Mouse (Mus musculus): ENCODE data around the gene Adcy5.

Adcy5 gene

DNA sequence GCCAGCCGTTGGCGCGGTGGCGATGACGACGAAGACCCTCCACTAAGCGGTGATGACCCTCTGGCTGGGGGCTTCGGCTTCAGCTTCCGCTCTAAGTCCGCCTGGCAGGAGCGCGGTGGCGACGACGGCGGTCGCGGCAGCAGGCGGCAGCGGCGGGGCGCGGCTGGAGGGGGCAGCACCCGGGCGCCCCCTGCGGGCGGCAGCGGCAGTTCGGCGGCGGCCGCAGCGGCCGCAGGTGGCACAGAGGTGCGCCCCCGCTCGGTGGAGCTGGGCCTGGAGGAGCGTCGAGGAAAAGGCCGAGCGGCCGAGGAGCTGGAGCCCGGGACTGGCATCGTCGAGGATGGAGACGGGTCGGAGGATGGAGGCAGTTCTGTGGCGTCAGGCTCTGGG, 1.6 kb downstream of the Adcy5 start:
- DNase-seq (ENCODE audit: low spot score in 2 of 2), result peak; percentile 15 to 36

DNA sequence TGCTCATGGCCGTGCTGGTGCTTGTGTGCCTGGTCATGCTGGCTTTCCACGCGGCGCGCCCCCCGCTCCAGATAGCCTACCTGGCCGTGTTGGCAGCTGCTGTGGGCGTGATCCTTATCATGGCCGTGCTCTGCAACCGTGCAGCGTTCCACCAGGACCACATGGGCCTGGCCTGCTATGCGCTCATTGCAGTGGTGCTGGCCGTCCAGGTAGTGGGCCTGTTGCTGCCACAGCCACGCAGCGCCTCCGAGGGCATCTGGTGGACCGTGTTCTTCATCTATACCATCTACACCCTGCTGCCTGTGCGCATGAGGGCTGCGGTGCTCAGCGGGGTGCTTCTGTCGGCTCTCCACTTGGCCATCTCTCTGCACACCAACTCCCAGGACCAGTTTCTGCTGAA, 2.2 kb downstream of the Adcy5 start:
- DNase-seq (ENCODE audit: low spot score in 2 of 2), result no peak

DNA sequence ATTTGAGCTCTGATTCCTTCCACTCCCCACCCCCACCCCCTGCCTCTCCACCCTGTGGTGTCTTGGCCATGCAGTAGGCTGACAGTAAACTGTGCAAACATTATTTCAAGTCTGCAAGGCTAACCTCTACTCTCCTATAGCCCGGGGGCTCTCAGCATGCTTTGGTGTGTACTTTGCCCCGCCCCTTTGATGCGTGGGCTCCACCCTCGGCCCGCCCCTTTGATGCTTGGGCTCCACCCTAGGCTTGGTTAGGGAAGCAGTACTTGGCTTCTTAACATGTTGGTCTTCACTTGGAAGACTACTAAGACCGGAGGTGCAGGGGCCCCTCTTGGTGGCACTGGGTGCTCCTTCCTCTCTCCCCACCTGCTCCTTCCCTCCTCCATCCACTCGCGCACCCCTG, 4.9 kb downstream of the Adcy5 start:
- DNase-seq (ENCODE audit: low spot score in 2 of 2), result no peak

DNA sequence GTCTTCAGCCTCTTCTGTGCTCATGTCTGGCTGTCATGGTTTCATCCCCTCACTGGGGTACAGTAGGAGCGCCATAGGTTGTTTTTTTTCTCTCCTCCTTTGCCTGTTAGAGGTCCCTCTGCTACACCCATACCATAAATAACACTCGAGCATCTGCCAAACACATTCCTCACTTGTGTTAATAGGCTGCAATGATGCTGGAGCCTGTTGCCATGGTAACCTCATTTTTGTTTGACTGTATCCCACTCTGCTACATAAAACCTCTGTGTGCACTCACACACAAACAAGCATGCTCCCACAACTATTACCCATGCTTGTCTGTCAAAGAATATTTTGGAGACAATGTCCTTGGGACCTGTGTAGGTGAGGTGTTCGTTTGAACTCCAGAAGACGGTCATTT, 5.3 kb downstream of the Adcy5 start:
- DNase-seq (ENCODE audit: low spot score in 2 of 2), result no peak

DNA sequence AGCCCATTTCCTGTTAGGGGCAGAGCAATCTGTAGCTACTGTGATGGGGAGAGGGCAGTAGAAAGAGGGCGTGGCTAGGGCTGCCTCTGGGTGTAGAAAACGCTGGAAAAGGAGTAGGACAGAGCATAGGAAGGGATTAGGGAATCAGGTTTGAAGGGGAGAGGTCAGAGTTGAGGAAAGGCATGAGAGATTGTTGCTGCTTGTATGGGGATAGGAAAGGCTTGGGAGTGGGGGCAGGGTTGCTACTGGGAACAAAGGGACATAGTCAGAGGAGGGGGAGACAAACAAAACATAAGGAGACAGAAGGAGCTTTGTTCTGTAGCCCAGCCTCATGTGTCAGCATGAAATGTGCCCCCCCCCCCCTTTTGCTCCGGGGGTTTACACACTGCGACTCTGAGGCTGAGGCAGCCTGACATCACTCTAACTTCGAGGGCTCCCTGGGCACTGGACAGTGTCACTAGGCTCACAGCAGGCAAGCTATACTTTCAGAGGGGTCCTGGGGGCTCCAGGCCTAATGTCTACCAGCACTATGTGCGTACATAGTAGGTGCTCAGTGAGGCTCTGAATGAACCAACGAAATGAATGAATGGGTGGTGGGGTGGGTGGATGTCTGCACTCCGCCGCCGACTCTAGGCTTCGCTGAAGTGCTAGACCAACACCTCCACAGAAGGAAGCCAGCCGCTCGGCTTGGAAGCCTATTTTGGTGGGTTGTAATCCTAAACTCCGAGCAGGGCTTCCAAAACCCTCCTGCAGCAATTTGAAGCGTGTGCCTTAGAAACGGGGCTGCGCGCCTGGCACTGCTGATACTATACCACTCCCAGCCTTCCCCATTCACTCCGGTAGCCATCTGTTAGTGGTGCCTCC, 9.9 kb downstream of the Adcy5 start:
- no peak for DNase-seq (ENCODE audit: low spot score in 2 of 2)

DNA sequence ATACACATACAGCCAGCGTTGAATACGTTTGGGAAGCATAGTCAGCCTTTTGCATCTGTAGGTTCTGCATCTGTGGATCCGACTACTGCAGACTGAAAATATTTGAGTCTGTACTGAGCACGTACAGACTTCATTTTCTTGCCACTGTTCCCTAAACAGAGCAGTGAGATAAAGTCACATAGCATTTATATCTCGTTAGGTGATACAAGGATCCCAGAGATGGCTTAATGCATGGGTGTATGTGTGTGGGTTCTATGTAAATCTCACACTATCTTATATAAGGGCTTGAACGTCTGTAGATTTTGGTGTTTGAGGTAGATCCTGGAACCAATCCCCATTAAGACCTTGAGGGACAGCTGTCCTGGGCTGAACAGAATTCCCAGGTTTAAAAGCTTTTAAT, 10.7 kb downstream of the Adcy5 start:
- DNase-seq (ENCODE audit: low spot score in 2 of 2), result no peak

DNA sequence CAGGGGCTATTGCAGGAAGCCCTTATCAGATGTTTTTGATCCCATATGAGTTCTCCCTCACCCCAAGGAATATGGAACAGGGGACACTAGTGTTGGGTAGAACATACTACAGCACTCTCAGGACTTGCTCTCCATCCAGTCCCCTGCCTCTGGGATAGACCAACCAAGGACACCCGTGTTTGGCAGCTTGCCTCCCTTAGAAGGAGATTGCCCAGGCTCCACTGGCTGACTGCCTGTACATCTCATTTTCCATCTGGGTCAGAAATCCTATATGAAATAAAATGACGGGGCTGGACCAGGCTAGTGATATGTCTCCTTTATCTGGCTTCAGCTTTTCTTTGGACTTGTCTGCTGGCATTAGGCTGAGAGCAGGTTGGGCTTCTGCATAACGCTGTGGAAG, 11.1 kb downstream of the Adcy5 start:
- no peak for DNase-seq (ENCODE audit: low spot score in 2 of 2)

DNA sequence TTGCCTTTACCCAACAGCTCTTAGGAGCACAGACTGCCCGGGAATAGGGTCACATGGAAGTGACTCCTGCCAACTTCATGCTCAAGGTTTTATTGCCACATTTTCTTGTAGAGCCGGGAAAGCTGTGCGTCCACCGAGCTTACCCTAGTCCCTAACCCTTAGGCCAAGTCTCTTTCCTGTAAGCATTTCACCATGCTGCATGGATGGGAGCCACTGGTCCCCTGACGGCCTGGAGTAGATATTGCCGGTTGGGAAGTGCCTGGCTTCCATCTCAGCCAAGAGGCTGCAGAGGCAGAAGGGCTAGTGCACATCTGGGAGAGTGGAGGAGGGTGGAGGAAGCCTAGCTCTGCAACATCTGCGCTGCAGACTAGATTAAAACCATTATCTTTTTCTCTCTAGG, 14.8 kb downstream of the Adcy5 start:
- peak in 1 of 2 experiments; percentile 60 for DNase-seq (ENCODE audit: low spot score in 2 of 2)

DNA sequence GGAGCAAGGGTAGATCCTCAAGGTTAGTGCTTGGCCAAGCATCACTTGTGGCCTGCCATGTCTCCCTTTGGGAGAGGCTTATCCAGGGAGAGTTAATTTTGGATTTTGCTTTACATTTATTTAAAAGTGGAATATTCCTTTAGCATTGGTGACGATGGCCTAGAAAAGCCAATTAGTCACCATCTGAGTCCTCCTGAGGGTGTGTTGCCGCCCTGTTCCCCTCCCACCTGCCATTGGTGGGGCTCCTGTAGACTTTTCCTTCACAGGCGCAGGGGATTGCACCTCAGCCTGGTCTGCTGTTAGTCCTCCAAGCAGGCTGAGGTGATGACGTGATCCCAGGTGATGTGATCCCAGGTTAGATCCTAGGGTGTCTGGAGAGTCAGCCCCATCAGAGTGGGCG, 17.5 kb downstream of the Adcy5 start:
- no peak for DNase-seq (ENCODE audit: low spot score in 2 of 2)

DNA sequence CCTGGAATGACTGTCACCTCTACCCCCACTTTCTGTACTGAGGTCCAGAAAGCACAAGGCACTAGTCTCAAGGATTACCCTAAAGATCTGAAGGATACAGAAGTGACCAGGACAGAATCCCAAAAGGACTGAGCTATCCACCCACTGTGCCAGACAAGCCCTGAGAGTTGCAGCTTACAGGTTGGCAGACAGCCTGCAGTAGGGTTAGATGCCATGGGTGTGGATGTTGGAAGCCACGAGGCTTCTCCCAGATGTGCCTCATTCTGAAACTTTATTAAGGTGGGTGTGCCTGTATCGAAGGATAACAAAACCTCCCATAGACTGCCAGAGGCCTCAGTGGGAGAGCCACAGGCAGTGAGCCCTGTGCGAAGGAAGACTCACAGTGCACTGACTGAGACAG, 23.8 kb downstream of the Adcy5 start:
- peak in 1 of 2 experiments; percentile 36 for DNase-seq (ENCODE audit: low spot score in 2 of 2)

DNA sequence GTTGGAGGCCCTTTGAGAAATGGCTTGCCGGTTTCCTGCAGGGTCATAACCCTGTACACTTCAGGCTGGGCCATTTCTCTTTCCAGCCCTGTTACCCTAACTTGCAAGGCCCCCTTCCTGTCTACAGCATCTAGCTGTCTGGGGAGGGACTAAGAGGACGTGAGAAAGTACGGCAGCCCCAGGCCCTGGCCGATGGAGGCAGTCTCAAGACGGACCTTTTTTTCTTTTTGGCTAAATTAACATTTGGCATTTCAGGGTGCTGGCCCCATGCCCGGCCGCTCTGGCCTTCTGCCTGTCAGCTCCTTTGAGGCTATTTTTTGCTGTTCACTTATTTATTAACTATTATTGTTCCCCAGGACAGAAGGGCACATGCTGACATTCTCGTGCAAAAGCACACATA, 24.4 kb downstream of the Adcy5 start:
- peak in 1 of 2 experiments; percentile 77 for DNase-seq (ENCODE audit: low spot score in 2 of 2)

DNA sequence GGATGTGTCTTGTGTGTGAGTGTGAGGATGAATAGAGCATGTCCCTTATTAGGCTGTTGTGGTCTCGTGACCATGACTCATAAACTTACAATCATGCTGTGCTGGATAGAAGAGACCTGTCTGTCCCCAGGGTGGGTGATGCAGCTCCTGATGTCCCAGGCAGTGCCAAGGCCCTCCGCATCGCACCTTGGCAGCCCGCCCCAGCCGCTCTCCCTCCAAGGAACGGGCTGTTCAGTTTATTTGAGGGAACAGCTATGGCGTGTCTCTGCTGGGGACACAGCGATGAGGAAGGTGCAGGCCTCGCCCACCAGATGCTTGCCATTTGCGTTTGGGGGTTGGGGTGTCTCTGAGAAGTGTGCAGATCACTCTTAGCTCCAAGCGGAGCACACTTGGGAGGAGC, 28.5 kb downstream of the Adcy5 start:
- DNase-seq (ENCODE audit: low spot score in 2 of 2), result peak in 1 of 2 experiments; percentile 21

DNA sequence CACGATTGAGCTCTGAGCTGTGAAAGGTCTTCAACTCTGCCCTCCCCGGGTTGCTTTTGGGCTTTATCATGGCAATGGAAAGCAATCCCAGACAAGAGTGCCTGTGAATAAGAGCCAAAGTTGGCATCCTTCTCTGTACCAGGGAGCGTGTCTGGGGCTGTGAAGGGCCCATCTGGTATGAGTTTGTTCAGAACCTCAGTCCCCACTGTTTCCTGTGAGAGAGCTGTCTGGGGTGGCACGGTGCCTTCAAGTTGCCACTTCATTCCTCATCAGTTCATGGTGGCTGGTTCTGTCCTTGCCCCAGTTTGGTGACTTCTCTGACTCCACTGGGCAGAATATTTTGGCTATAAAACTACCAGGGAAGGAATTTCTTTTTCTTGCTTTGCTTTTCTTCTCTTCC, 33.4 kb downstream of the Adcy5 start:
- DNase-seq (ENCODE audit: low spot score in 2 of 2), result no peak

DNA sequence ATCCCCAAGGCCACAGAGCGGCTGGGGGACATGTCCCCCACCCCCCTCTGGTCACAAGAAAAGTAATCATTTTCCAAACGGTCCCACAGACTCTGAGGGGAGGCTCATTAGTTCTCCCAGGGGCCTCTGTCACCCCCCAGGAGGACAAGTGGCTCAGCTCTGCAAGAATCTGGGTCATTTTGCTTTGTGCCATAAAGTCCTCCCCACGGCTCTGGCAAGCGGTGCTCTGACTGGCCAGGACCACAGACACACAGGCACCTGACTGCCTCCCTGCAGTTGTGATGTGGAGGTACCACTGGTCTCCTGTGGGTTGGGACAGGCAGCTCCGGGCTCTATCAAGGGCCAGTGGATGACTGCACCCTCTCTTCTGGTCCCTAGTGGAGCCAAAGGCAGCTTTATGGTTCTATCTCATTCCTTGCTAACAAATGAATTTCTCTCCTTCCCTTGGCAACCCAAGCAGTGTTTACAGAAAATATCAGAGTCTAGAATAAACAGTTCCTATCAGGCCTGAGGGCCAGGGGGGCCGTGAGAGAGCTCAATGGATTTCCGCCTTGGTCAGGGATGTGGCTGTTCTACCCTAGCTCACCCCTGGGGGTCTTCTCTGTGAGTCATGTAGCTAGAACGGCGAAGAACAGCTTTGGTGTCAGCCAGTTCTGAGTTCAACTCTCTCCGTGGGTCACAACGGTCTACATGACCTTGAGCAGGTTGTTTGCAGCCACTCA, 34.9 kb downstream of the Adcy5 start:
- DNase-seq (ENCODE audit: low spot score in 2 of 2), result no peak

DNA sequence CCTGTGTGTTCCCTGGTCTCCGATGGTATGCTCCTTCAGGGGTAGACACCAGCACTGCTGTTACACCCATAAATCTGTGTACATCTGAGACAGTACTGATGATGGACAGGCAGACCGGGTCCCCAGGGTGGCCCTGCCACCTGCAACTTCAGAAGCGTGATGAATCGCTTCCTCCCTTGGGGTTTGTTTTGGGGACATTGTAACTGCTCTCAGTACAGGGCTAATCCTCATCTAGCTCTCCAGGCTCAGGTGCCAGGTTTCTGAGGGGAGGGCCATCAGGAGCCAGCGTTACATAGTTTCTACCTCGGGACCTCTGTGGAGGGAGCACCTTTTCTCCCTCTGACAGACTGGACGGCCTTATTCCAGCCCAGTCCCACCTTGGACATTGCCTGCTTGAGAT, 36.1 kb downstream of the Adcy5 start:
- no peak for DNase-seq (ENCODE audit: low spot score in 2 of 2)

DNA sequence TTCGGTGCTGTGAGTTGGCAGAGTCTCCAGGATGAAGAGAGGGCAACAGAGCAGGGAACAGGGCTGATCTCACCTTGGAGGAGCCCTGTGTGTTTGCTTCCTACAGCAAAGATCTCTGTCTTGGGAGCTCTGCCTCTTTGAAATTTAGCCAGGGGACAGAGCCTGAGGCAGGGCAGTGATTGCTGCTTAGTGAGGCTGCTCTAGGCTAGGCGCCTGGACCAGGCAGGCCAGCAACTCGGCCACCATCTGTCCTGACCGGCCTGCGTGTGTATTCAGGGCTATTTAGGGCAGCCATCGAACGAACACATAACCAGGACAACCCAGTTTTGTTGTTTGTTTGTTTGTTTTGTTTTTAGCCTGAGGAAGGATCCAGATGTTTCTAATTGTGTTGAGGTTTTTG, 36.6 kb downstream of the Adcy5 start:
- DNase-seq (ENCODE audit: low spot score in 2 of 2), result no peak

DNA sequence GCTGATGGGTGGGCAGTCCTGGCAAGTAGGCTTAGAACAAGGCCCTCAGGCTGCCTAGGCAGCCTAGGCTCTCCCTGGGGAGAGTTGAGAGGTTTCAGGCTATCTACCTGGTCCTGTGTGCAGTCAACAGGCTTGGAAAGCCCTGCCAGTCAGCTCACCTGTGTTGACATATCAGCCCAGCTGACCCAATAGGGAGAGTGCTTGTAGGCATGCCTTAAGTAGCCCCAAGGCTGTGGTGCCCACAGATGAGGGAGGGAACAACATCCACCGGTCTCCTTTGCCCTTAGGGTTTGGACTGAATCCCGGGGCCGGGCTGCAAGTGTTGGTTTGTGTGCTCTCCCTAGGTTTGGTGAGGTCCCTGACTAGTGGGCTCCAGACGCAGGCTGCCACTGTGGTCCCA, 37.8 kb downstream of the Adcy5 start:
- DNase-seq (ENCODE audit: low spot score in 2 of 2), result no peak

DNA sequence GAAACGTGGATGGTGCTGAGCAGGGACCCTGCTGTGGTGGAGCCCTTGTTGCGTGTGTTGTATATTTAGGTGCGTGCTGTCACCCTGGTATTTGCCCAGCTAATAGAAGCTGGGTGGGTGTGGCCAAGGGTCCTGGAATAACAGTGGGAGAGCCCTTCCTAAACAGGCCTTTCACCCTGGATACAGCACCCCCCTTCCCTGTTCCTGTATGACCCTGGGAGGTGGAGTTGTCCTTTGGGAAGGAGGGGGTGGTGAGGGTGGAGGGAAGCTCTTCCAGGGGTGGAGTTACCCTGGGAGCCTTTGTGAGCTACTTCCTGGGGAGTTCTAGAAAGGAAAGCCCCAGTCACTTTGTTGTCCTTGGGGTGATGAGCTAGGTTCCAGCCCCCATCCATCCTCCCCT, 38.7 kb downstream of the Adcy5 start:
- DNase-seq (ENCODE audit: low spot score in 2 of 2), result no peak

DNA sequence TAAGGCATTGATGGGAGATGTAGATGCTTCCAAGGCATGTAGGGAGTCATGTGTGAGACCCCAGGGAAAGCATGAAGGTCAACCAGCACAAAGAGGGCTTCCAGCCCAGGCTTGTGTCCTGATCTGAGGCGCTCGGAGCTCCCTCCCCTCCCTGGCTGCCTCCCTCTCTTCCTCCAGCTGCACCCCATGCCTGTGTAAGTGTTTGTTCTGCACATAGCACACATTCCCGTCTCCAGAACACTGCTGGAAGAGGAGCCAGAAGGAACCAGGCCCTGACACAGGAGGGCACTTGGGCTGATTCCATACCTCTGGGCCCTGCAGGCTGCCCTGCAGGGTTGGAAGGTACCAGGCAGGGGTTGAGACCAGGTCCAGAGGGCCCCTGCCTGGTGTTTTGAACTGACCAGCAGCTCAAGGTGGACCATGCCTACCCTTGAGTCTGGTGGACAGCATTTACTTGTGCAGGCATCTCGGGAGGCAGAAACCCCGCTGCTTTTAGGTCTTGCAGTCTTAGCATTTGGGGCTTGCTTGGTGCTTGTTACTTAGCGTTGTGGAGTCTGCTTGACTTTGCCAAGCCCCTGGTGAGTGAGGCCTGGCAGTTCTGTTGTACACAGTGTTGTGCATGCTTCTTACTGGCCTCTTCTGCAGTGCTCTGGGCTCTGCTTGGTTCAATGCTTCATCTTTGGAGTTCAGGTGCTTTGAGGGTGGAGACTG, 45.2 kb downstream of the Adcy5 start:
- no peak for DNase-seq (ENCODE audit: low spot score in 2 of 2)

DNA sequence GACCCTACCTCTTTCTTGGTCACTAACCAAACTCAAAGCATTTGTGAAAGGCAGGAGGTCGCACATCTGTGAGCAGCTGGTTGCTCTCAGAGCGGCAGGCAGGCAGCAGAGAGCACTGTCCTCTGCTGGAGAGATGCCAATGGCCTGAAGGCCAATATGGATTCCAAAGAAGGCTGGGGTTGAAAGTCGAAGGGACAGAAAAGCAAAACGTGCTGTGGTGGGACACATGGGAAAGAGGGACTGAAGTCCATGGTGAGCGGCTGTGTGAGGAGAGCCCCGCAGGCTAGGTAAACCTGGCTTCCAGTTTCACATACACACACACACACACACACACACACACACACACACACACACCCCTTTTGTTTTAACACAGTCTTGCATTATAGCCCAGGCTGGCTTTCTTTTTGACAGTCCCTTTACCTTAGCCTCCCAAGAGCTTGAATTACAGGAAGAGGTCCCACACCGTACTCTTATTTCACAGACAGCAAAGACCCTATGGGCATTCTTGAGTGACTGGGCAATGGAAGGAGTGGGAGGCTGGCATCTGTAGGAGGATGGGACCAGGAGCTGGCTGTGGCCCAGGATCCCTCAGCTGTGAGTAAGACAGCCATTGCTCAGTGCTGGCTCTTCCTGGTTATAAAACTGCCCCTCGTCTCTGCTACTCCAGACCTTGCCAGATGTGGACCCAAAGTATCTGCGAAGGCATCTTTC, 45.9 kb downstream of the Adcy5 start:
- DNase-seq (ENCODE audit: low spot score in 2 of 2), result no peak

DNA sequence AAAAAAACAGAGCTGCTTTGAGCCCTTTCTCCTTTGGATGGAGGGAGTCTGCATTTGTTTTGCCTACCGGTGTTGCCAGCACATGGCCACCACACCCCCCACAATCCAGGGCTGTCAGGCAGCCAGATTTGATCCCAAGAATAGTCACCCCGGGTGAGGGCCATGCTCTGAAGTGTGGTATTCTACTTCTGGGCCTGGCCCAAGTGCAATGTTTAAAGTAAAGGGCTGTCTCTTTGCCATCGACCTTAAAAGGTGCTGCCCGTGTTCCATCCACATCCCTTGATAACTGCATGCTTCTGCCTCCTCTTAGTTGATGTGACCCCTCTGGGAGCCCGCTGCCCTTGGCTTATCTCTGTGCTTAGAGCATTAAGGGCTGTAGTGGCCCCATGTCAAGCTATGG, 46.6 kb downstream of the Adcy5 start:
- no peak for DNase-seq (ENCODE audit: low spot score in 2 of 2)

DNA sequence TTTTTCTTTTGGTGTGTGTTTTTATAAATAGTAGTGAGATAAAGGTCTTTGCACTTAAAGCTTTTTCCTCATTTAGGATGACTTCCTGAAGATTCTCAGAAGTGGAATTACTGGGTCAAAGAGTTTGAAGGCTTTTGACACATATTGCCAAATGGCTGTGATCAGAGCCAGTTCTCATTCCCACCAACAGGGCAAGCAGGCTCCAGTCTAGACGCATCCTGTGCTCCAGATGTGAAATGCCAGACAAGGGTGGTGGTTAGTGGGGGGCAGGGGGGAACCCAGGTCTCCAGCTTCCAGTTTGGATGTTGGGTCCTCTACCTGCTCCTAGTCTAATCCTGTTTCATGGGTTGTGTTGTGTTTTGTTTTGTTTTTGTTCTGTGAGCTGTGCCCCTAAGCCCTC, 48.8 kb downstream of the Adcy5 start:
- DNase-seq (ENCODE audit: low spot score in 2 of 2), result no peak
